Mouse (Mus musculus): ENCODE measurements around the gene H2-DMa. TPM values are rescaled to one million over a fixed set of nuclear protein-coding genes. Genes with fewer than 3 reads are reported as not detected.

The H2-DMa gene
- polyA plus RNA-seq, 1 experiment from 2014 or later = 7.5 TPM

DNA sequence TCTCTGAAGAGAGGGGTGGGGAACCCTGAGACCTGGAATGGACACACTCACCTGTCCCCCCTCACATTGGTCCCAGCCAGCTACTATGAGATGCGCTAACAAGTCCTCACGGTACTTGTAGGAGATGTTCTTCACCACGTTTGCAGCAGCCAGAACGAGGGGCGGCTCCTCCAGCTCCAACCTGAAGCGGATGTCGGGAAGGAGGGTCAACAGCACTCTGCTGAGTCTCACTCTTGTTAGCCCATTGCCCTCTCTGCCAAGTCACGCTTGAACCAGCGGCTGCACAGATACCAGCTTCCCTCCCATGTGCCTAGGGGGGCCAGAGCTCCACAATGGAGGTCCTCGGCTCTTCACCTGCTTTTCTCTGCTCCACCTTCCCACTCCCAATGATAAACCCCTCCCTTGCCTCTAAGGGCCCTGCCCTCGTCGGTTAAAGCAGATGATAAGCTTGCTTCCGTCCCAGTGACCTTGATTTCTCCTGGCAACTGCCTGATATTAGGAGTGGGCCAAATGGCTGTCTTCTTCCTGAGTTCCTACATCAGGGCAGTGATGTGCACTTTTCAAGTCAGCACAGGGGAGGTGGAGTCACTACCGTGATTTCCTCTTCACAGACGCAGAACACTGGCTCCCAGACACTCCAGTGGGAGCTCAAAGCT is 64.4 kb downstream of the H2-DMa start:
- Histone ChIP-seq H3K4me2 (ENCODE audit: low read depth, severe bottlenecking) (no peak overlapping the region), H3K4me3 (ENCODE audit: low read depth, low read length) (no peak overlapping the region), H3K27me3 (ENCODE audit: control insufficient read depth, insufficient read depth, low read length) (peaks cover 27% of the 10 kb centered on the region), H3K27ac (replicated peaks; ENCODE audit: low read depth, low read length) (no peak overlapping the region), H3K4me1 (ENCODE audit: control insufficient read depth, insufficient read depth, low read length) (0 out of 2 replicates have a peak, but pooled peaks cover 7% of the 10 kb centered on the region), H3K9me3 (ENCODE audit: control insufficient read depth, low read length) (no peaks in the 10 kb centered on the region), H3K36me3 (ENCODE audit: control insufficient read depth, insufficient read depth, low read length) (no peaks in the 10 kb centered on the region), H3K9ac (ENCODE audit: low read length) (no peak overlapping the region)
- ATAC-seq (ENCODE audit: insufficient number of reproducible peaks, low FRiP score, low TSS enrichment, low read depth) = no peak
- WGBS = 78% methylated on average over 15 of the region's 15 CpGs
- no peak for DNase-seq (ENCODE audit: low spot score)

DNA sequence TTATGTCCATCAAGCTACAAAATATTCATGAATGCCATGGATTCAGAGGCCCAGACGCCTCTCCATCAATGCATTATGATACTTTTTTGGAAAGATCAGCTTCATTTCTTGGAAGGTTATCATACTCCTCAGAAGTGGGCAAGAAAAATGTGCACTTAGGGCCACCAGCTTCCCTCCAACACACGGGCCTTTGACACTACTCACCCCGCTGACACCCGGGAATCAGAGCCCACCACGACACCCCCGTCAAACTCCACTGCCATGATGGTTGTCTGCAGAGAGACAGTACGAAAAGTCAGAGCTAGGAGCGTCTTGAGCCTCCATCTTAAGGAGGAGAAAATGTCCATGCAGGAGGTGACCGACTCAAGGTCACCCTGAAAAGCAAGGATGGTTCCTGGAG is 66.2 kb downstream of the H2-DMa start:
- no peak overlapping the region for H3K27ac ChIP-seq (replicated peaks; ENCODE audit: low read depth, low read length)
- H3K9me3 ChIP-seq (ENCODE audit: control insufficient read depth, low read length) = no peaks in the 10 kb centered on the region
- no peak overlapping the region for H3K9ac ChIP-seq (ENCODE audit: low read length)
- ATAC-seq (ENCODE audit: insufficient number of reproducible peaks, low FRiP score, low TSS enrichment, low read depth) (no peak), DNase-seq (ENCODE audit: low spot score) (no peak)
- H3K4me1 ChIP-seq (ENCODE audit: control insufficient read depth, insufficient read depth, low read length) = 0 out of 2 replicates have a peak, but pooled peaks cover 7% of the 10 kb centered on the region
- 88% methylated on average over 9 of the region's 9 CpGs for WGBS
- peaks cover 31% of the 10 kb centered on the region for H3K27me3 ChIP-seq (ENCODE audit: control insufficient read depth, insufficient read depth, low read length)
- H3K4me2 ChIP-seq (ENCODE audit: low read depth, severe bottlenecking) = no peak overlapping the region
- H3K36me3 ChIP-seq (ENCODE audit: control insufficient read depth, insufficient read depth, low read length) = no peaks in the 10 kb centered on the region
- H3K4me3 ChIP-seq (ENCODE audit: low read depth, low read length) = no peak overlapping the region

DNA sequence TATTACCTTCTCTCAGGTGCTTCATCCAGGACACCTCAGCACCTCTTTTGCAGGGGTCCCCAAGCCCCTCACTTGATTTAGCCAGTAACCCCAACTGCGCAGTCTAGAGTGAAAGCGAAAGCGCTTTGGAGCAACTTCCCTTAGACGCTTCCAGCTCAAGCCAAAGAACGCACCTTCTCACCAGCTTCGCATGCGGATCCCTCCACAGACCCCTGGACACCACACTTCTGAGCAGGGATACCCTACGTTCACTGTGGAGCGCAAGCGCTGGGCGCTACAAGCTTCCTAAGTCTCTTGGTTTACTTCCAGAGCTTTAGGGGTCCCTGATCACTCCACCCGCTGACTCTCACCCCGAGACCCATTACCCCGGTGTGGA is 67.5 kb downstream of the H2-DMa start:
- H3K27me3 ChIP-seq (ENCODE audit: control insufficient read depth, insufficient read depth, low read length) = peaks cover 36% of the 10 kb centered on the region
- WGBS = 3% methylated on average over 14 of the region's 14 CpGs
- peak overlapping the region; percentile 47 for H3K4me3 ChIP-seq (ENCODE audit: low read depth, low read length)
- peak overlapping the region; percentile 77 for H3K4me2 ChIP-seq (ENCODE audit: low read depth, severe bottlenecking)
- no peak overlapping the region for H3K9ac ChIP-seq (ENCODE audit: low read length)
- DNase-seq (ENCODE audit: low spot score) (no peak), ATAC-seq (ENCODE audit: insufficient number of reproducible peaks, low FRiP score, low TSS enrichment, low read depth) (no peak; the same call in 1 of the 2 replicates)
- no peaks in the 10 kb centered on the region for H3K9me3 ChIP-seq (ENCODE audit: control insufficient read depth, low read length)
- no peak overlapping the region for H3K27ac ChIP-seq (replicated peaks; ENCODE audit: low read depth, low read length)
- H3K4me1 ChIP-seq (ENCODE audit: control insufficient read depth, insufficient read depth, low read length) = 0 out of 2 replicates have a peak, but pooled peaks cover 7% of the 10 kb centered on the region
- no peaks in the 10 kb centered on the region for H3K36me3 ChIP-seq (ENCODE audit: control insufficient read depth, insufficient read depth, low read length)

DNA sequence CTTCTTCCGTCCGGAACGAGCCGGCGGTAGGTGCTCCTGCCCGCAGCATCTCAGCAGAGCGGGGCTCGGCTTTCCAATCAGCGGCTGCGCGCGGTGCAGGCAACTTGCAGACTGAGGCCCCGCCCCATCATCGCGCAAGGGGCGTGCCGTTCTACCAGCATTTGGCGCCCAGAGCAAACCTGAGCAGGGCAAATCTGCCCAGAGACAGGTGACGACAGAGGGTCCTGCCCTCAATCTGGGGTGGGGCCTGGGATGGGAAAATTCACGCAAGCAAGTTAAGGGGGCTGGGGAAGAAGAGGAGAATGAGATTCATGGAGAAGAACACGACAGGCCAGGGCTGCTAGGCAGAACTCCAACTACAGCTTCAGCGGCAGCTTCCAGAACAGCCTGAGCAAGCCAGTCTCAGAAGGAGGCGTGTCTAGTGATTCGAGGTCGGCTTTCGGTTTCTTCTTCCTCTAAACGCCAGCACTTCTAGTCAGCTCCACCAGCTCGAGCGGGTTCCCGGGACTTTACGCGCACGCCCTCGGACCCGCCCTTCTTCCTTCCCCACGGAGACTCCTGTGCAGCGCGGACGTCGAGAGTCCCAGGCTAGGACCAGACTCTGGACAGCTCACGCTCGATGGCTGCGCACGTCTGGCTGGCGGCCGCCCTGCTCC is 68.0 kb downstream of the H2-DMa start, which contains the start of the genes Tap1 and Psmb9:
Gene Tap1 (plus strand): TSS at position 293 of the 656 bp plus-strand sequence.
Gene Psmb9 (minus strand): TSS at position 504 of the 656 bp plus-strand sequence.
- Histone ChIP-seq H3K4me1 (ENCODE audit: control insufficient read depth, insufficient read depth, low read length) (0 out of 2 replicates have a peak, but pooled peaks cover 7% of the 10 kb centered on the region), H3K27me3 (ENCODE audit: control insufficient read depth, insufficient read depth, low read length) (peaks cover 37% of the 10 kb centered on the region), H3K4me2 (ENCODE audit: low read depth, severe bottlenecking) (peak within 1 kb of the TSS; percentile 77), H3K9ac (ENCODE audit: low read length) (peak within 1 kb of the TSS; percentile 24), H3K36me3 (ENCODE audit: control insufficient read depth, insufficient read depth, low read length) (no peaks in the 10 kb centered on the region), H3K27ac (replicated peaks; ENCODE audit: low read depth, low read length) (no peak within 1 kb of the TSS), H3K9me3 (ENCODE audit: control insufficient read depth, low read length) (no peaks in the 10 kb centered on the region), H3K4me3 (ENCODE audit: low read depth, low read length) (peak within 1 kb of the TSS; percentile 47)
- ATAC-seq (ENCODE audit: insufficient number of reproducible peaks, low FRiP score, low TSS enrichment, low read depth) (peak; percentile 92), DNase-seq (ENCODE audit: low spot score) (peak; percentile 99)
- WGBS = under 1% methylated on average over 43 of the region's 46 CpGs

DNA sequence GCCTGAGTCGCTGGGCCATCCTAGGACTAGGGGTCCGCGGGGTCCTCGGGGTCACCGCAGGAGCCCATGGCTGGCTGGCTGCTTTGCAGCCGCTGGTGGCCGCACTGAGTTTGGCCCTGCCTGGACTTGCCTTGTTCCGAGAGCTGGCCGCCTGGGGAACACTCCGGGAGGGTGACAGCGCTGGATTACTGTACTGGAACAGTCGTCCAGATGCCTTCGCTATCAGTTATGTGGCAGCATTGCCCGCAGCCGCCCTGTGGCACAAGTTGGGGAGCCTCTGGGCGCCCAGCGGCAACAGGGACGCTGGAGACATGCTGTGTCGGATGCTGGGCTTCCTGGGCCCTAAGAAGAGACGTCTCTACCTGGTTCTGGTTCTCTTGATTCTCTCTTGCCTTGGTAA is 68.7 kb downstream of the H2-DMa start:
- 5% methylated on average over 20 of the region's 20 CpGs for WGBS
- H3K4me2 ChIP-seq (ENCODE audit: low read depth, severe bottlenecking) = peak overlapping the region; percentile 77
- H3K36me3 ChIP-seq (ENCODE audit: control insufficient read depth, insufficient read depth, low read length) = no peaks in the 10 kb centered on the region
- H3K27me3 ChIP-seq (ENCODE audit: control insufficient read depth, insufficient read depth, low read length) = peaks cover 42% of the 10 kb centered on the region
- 0 out of 2 replicates have a peak, but pooled peaks cover 7% of the 10 kb centered on the region for H3K4me1 ChIP-seq (ENCODE audit: control insufficient read depth, insufficient read depth, low read length)
- ATAC-seq (ENCODE audit: insufficient number of reproducible peaks, low FRiP score, low TSS enrichment, low read depth) (peak; percentile 23; the same call in 1 of the 2 replicates), DNase-seq (ENCODE audit: low spot score) (no peak)
- H3K9me3 ChIP-seq (ENCODE audit: control insufficient read depth, low read length) = no peaks in the 10 kb centered on the region
- no peak overlapping the region for H3K27ac ChIP-seq (replicated peaks; ENCODE audit: low read depth, low read length)
- peak overlapping the region; percentile 47 for H3K4me3 ChIP-seq (ENCODE audit: low read depth, low read length)
- H3K9ac ChIP-seq (ENCODE audit: low read length) = peak overlapping the region; percentile 24

Other genes with a start within 250 kb of the H2-DMa start
- gene Gm7029, start 245.7 kb upstream of the H2-DMa start, polyA plus RNA-seq (2014; fragmentation: Nextera tagmentation; extraction: Ambion mirVana) = not detected in 2 replicates
- 12.3 and 12.5 TPM in 2 replicates for gene Kifc1, start 228.9 kb upstream of the H2-DMa start, polyA plus RNA-seq (2014; fragmentation: Nextera tagmentation; extraction: Ambion mirVana)
- 0.19 and 0.48 TPM in 2 replicates for gene Platr17, start 214.4 kb upstream of the H2-DMa start, polyA plus RNA-seq (2014; fragmentation: Nextera tagmentation; extraction: Ambion mirVana)
- gene Daxx, start 210.1 kb upstream of the H2-DMa start, polyA plus RNA-seq (2014; fragmentation: Nextera tagmentation; extraction: Ambion mirVana) = 66.8 and 71.3 TPM in 2 replicates
- 12.5 and 14.8 TPM in 2 replicates for gene Tapbp, start 203.6 kb upstream of the H2-DMa start, polyA plus RNA-seq (2014; fragmentation: Nextera tagmentation; extraction: Ambion mirVana)
- 10.1 and 11.8 TPM in 2 replicates for gene Zbtb22, start 203.6 kb upstream of the H2-DMa start, polyA plus RNA-seq (2014; fragmentation: Nextera tagmentation; extraction: Ambion mirVana)
- 37.3 and 38.7 TPM in 2 replicates for gene Rgl2, start 190.0 kb upstream of the H2-DMa start, polyA plus RNA-seq (2014; fragmentation: Nextera tagmentation; extraction: Ambion mirVana)
- 208 and 212 TPM in 2 replicates for gene Pfdn6, start 179.2 kb upstream of the H2-DMa start, polyA plus RNA-seq (2014; fragmentation: Nextera tagmentation; extraction: Ambion mirVana)
- gene Wdr46, start 178.9 kb upstream of the H2-DMa start, polyA plus RNA-seq (2014; fragmentation: Nextera tagmentation; extraction: Ambion mirVana) = 37.4 and 45.6 TPM in 2 replicates
- gene B3galt4, start 168.1 kb upstream of the H2-DMa start, polyA plus RNA-seq (2014; fragmentation: Nextera tagmentation; extraction: Ambion mirVana) = 2.6 and 3.0 TPM in 2 replicates
- gene Vps52, start 163.7 kb upstream of the H2-DMa start, polyA plus RNA-seq (2014; fragmentation: Nextera tagmentation; extraction: Ambion mirVana) = 35.6 and 37.1 TPM in 2 replicates
- 1,618 and 1,641 TPM in 2 replicates for gene Rps18, start 163.5 kb upstream of the H2-DMa start, polyA plus RNA-seq (2014; fragmentation: Nextera tagmentation; extraction: Ambion mirVana)
- gene H2-K1, start 119.2 kb upstream of the H2-DMa start, polyA plus RNA-seq (2014; fragmentation: Nextera tagmentation; extraction: Ambion mirVana) = 4.2 and 5.3 TPM in 2 replicates
- 3.8 and 5.6 TPM in 2 replicates for gene Ring1, start 94.9 kb upstream of the H2-DMa start, polyA plus RNA-seq (2014; fragmentation: Nextera tagmentation; extraction: Ambion mirVana)
- 34.9 and 37.7 TPM in 2 replicates for gene H2-Ke6, start 91.5 kb upstream of the H2-DMa start, polyA plus RNA-seq (2014; fragmentation: Nextera tagmentation; extraction: Ambion mirVana)
- gene Slc39a7, start 87.9 kb upstream of the H2-DMa start, polyA plus RNA-seq (2014; fragmentation: Nextera tagmentation; extraction: Ambion mirVana) = 85.6 and 94.1 TPM in 2 replicates
- 20.5 and 24.0 TPM in 2 replicates for gene Rxrb, start 87.7 kb upstream of the H2-DMa start, polyA plus RNA-seq (2014; fragmentation: Nextera tagmentation; extraction: Ambion mirVana)
- gene Col11a2, start 80.1 kb upstream of the H2-DMa start, polyA plus RNA-seq (2014; fragmentation: Nextera tagmentation; extraction: Ambion mirVana) = 2.6 and 5.0 TPM in 2 replicates
- 0.55 and 1.2 TPM in 2 replicates for gene H2-Oa, start 27.2 kb upstream of the H2-DMa start, polyA plus RNA-seq (2014; fragmentation: Nextera tagmentation; extraction: Ambion mirVana)
- 141 and 152 TPM in 2 replicates for gene Brd2, start 3.1 kb downstream of the H2-DMa start, polyA plus RNA-seq (2014; fragmentation: Nextera tagmentation; extraction: Ambion mirVana)
- gene H2-DMb2, start 23.8 kb downstream of the H2-DMa start, polyA plus RNA-seq (2014; fragmentation: Nextera tagmentation; extraction: Ambion mirVana) = 0.23 TPM in 1 of 2 replicates, not detected in the other
- gene H2-DMb1, start 33.5 kb downstream of the H2-DMa start, polyA plus RNA-seq (2014; fragmentation: Nextera tagmentation; extraction: Ambion mirVana) = 0.45 and 0.61 TPM in 2 replicates
- 2.4 and 3.1 TPM in 2 replicates for gene Tap1, start 68.0 kb downstream of the H2-DMa start, polyA plus RNA-seq (2014; fragmentation: Nextera tagmentation; extraction: Ambion mirVana)
- gene Psmb9, start 68.2 kb downstream of the H2-DMa start, polyA plus RNA-seq (2014; fragmentation: Nextera tagmentation; extraction: Ambion mirVana) = 0.45 and 2.2 TPM in 2 replicates
- 1.7 and 1.9 TPM in 2 replicates for gene Psmb8, start 78.2 kb downstream of the H2-DMa start, polyA plus RNA-seq (2014; fragmentation: Nextera tagmentation; extraction: Ambion mirVana)
- gene Tap2, start 84.0 kb downstream of the H2-DMa start, polyA plus RNA-seq (2014; fragmentation: Nextera tagmentation; extraction: Ambion mirVana) = 0.55 and 1.1 TPM in 2 replicates
- gene H2-Ob, start 119.4 kb downstream of the H2-DMa start, polyA plus RNA-seq (2014; fragmentation: Nextera tagmentation; extraction: Ambion mirVana) = not detected in 2 replicates
- 3.7 and 4.5 TPM in 2 replicates for gene H2-Ab1, start 138.1 kb downstream of the H2-DMa start, polyA plus RNA-seq (2014; fragmentation: Nextera tagmentation; extraction: Ambion mirVana)
- gene H2-Aa, start 168.3 kb downstream of the H2-DMa start, polyA plus RNA-seq (2014; fragmentation: Nextera tagmentation; extraction: Ambion mirVana) = not detected in 2 replicates
- 1.1 and 2.1 TPM in 2 replicates for gene H2-Eb1, start 186.3 kb downstream of the H2-DMa start, polyA plus RNA-seq (2014; fragmentation: Nextera tagmentation; extraction: Ambion mirVana)
- gene H2-Eb2, start 206.1 kb downstream of the H2-DMa start, polyA plus RNA-seq (2014; fragmentation: Nextera tagmentation; extraction: Ambion mirVana) = 0.07 and 0.10 TPM in 2 replicates
- gene Btnl2, start 235.3 kb downstream of the H2-DMa start, polyA plus RNA-seq (2014; fragmentation: Nextera tagmentation; extraction: Ambion mirVana) = not detected in 2 replicates

All from limb, embryonic 11.5 days (tissue).